Mouse (Mus musculus) gastrocnemius, postnatal 14 days (tissue): ENCODE measurements around the gene 1700013G24Rik. TPM values are rescaled to one million over a fixed set of nuclear protein-coding genes. Genes with fewer than 3 reads are reported as not detected.

Experiments used
- DNase-seq: peaks from one replicate; pipeline ENCODE4 v3.0.0; 2021; ENCODE audit warnings: mixed read lengths
- intact Hi-C: fragments of 180-260 bp; cut with DNase I; formaldehyde crosslinking; loops from one replicate; pipeline ENCODE4 v1.15.1; 2025; ENCODE audit warnings: low total_unique reads
- total RNA-seq, 2 experiments: library from RNA; stranded (reverse); gene quantifications; 2 replicates each; pipeline ENCODE4 v1.2.3; 2021

The 1700013G24Rik gene
- total RNA-seq, 2 experiments from 2014 or later, result not detected

GRCm38 (mm10) chr4:137452190-137452589 is 894 bp upstream of the 1700013G24Rik start:
- intact Hi-C loops, result no loop called here
- DNase-seq, result no peak

DNA sequence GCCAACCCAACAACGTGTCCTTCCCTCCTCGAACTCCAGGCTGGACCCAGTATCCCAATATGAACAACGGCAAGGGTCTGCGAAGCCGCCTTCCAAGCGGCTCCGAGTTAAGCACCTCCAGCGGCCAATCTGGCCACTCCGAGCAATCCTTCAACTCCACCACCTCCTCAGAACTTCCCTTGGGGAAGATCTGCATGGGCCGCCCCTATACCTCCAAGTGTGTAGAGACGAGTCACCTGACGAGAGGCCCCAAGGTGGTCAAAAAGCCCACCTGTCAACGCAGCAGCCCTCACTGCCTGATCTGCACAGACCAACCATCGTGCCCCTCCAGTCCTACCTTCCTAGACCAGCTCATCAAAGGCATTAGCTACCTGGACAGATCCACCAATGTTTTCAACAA is 1.5 kb downstream of the 1700013G24Rik start:
- DNase-seq, result no peak
- intact Hi-C loops, result no loop called here

GRCm38 (mm10) chr4:137456581-137456980 is 3.5 kb downstream of the 1700013G24Rik start:
- DNase-seq, result no peak
- intact Hi-C loops, result no loop called here

DNA sequence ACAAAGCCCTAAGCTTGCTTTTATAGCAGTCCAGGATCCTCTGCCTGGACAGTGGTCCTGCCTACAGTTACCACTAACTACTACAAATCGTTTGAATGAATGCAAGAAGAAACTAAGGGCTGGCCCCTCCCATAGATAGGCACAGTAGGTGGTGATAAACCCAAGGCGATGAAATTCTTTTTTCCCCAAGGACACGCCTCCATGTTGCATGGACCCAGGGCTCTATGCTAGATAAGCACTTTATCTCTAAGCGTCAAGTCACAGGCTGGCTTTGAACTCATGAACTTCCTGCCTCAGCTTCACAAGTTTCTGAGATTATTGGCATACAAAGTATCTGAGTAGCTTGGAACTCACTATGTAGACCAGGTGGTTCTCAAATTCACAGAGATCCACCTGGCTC is 4.2 kb downstream of the 1700013G24Rik start:
- intact Hi-C loops, result no loop called here
- no peak for DNase-seq

DNA sequence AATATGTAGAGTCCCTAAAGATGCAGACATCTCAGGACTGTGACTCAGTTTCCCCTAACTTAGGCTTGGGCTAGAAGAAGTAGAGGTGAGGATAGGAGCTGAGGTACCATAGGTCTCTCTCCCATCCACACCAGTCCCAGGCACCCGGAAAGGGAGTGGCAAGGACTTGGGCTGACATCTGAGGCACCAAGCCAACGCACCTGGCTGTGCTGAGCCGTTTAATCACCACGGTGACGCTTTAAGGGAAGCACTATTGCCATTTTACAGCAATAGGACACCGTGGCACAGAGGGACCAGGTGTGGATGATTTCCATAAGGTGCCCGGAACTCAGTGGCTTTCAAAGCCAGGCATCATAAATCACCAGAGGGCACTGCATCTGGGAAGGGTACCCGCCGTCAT is 5.2 kb downstream of the 1700013G24Rik start:
- no peak for DNase-seq
- intact Hi-C loops, result no loop called here

GRCm38 (mm10) chr4:137458861-137459260 is 5.8 kb downstream of the 1700013G24Rik start:
- intact Hi-C loops, result no loop called here
- no peak for DNase-seq

DNA sequence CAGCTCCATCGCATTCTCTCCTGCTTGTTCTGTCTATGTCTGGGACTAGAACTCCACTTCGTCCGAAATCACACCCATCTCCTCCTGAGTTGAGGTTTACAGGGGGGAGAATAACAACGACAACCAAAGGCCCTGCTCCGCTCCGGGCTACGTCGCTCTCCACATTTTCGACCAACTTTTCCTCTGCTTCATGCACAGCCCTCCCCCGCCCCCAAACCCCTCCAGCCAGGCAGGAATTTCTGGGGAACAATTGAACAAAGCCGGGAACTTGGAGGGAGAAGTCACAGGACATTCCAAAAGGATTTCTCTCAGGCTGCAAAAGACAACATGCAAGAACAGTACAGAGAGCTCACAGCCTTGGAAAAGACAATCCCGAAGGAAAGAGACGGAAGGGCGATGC is 7.6 kb downstream of the 1700013G24Rik start:
- intact Hi-C loops, result no loop called here

DNA sequence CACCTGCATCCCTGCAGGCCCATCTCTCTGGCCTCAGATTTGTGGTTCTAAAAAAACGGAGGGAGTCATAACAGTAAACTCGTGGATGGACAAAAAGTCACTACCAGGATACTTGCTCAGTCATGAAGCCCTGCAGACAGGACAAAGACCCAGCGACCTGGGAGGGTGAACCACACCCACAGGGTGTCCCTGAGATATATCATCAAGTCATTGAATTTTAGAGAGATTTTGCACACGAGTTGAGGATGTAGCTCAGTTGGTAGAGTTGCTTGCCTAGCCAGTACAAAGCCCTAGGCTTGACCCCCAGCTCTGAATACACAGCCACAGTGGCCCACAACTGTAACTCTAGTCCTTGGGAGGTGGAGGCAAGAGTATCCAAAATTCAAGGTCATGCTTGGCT is 8.1 kb downstream of the 1700013G24Rik start:
- intact Hi-C loops, result no loop called here

More for the DNA sequence above, 7.6 kb downstream of the 1700013G24Rik start:
- DNase-seq, result no peak

GRCm38 (mm10) chr4:137461981-137462690 is 9.1 kb downstream of the 1700013G24Rik start:
- DNase-seq, result no peak
- intact Hi-C loops, result no loop called here

More for the DNA sequence above, 8.1 kb downstream of the 1700013G24Rik start:
- no peak for DNase-seq

DNA sequence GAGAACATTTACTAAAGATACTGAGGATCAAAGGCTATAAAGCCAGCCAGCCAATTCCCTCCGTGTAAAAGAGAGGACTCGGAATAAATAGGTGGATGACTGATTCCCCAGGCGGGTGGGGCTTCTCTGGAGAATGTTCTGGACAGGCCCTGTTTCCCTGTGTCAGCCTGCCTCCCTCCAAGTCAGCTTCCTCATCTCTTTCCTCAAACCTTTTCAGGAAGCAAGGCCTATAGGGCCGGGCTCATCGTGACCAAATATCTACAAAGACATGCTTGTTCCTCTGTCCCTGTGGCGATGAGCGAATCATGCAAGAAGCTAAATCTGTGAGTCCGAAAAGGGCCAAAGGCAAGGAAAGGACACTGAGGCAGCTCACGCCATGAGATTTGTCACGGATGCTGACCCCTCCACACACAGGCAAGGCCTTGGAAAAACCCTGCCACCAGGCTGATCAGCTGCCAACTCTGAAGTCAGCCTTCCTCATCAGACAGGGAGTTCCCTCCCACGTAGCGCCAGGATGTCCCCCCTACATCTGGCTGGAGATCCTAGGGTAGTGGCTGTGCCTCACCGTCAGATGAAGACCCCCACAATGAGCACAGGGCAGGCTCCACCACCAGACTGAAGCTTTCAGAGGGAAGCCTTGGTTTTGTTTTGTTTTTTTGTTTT is 12.2 kb downstream of the 1700013G24Rik start:
- intact Hi-C loops, result no loop called here

DNA sequence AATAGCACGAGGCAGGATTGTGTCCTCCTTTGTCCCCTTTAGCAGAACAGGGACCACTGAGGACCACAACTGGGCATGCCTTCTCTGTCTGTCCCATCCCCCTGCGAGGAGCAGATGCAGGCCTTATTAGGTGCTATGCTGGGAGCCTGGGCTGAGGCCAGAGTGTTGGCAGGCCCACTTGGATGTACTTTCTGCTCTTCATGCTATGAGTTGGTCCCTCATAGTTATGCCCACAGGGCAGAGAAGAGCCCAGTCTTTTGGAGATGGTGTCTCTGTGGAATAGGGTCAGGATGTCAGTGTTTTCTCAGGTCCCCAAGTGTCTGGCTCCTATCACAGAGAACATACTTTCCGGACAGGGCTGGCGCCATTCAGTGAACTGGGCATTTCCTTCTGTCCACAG is 13.9 kb downstream of the 1700013G24Rik start:
- DNase-seq, result no peak
- intact Hi-C loops, result no loop called here

More for the DNA sequence above, 12.2 kb downstream of the 1700013G24Rik start:
- DNase-seq, result no peak

DNA sequence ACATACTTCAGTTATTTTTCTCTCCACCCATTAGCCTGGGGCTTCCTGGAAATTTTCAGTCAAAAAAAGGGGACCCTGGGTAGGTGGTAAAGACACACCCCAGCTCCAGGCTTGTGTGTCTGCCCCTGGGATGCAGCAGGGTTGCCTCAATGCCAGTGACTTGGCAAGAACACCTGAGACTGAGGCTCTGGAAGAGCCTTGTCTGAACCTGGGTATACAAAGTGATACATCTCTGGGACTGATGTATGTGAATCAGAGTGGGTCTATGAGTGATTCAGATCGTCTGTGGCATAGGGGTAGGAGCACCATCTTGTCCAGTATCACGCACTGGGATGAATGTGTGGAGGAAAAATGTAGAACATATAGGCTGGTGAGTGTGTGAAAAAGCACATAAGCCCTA is 14.4 kb downstream of the 1700013G24Rik start:
- intact Hi-C loops, result no loop called here
- DNase-seq, result no peak

DNA sequence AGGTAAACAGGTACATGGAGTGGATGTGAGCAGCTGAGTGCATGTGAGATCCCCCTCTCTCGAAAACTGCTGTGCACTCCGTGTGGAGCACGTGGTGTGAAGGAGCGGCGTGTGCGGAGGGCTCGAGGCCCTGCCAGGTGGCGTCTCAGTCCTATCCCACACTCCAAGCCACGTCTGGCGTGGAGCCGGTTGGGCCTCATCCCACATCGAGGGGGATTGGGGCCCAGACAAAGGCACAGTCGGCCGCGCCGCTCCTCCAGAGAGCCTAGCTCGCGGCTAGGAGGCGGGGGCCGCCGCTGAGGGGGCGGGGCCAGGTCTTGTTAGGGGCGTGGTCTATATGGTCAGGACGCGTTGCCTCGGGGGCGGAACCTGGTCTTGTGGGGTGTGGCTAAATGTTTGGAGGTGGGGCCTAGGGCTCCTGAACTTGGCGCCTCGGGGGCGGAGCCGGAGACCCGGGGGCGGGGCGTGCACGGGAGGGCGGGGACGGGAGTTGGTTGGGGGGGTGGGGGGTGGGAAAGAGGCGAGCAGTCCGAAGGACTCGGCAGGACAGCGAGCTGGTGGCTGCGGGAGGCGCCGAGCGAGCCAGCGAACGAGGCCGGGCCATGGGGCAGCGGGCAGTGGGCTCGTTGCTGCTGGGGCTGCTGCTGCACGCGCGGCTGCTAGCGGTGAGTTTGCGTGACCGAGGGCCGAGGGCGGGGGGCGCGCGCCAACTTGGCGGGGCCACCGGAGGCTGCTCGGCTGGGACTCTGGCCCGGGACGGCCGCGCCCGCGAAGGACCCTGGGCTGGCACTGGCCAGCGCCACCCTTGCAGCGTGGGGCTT is 15.4 kb downstream of the 1700013G24Rik start, which contains the start of gene Hspg2:
Gene Hspg2, plus strand, starts transcription at position 510 of the 821 bp plus-strand sequence.
- DNase-seq, result peak; percentile 98
- intact Hi-C loops, result no loop called here

- no peak for DNase-seq
- intact Hi-C loops, result no loop called here
Observed at GRCm38 (mm10) chr4:137469081-137469844, 16.2 kb downstream of the 1700013G24Rik start.

DNA sequence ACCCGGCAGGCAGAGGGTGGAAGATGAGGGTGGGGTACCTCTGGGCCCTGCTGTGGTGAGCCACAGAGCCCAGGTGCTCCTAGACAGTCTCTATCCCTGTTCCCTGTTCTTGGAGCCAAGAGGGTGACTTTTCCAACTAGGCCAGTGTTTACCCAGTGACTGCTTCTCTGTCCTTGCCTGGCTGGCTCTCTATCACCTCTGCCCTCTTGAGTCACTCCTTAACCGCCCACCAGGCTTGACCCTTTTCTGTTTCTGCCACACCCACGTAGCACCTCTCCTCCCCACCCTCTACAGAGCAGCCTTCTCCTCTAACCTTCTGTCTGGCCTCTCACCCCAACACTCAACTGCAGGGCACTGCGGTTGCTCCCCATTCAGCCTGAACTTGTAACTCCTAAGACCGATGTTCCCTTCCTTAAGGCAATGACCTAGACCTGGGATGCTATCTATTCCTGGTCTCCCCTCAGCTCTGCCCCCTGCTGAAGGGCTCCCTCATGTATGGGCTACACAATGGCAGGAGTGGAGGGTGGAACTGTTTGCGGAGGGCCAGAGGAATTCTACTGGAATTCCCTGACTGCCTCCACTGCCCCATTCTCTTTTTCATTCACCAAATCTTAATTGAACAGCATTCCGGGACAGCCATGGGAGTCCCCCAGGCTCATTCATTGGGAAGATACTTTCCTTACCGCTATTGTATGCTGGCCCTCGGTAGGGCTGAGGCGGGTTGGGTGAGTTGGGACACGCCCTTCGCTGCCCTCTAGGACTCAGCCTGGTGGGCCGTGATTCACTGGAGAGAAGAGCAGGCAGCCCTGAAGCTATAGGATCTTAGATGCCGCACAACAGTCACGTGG is 17.0 kb downstream of the 1700013G24Rik start:
- intact Hi-C loops, result no loop called here

DNA sequence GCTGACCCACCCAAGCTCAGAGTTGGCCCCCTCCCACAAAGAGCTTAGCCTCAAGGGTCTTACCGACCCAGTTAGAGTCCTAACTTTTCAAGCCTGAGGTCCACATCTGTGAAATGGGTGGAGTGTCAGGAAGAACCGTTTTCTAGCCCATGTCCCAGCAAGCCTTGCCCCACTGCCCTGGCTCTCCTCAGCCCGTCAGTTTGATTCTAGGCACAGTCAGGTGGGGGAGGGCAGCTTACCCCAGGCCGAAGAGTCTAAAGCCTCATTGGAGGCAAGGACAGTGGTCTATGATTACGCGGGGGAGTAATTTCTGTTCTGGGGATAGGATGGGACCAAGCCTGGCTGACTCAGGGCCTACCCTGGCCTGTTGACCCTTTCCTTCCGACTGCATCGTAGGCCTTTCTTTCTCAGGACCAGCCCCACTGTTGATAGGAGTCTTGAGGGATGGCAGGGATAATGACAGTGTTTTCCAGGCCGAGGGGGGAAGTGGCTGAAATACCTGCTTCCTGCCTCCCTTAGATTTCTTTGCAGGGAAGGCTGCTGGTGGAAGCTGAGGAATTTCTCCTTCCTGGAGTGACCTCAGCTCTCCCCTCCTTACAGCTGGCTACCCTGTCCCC is 17.7 kb downstream of the 1700013G24Rik start:
- DNase-seq, result no peak
- intact Hi-C loops, result no loop called here

More for the DNA sequence above, 17.0 kb downstream of the 1700013G24Rik start:
- no peak for DNase-seq

DNA sequence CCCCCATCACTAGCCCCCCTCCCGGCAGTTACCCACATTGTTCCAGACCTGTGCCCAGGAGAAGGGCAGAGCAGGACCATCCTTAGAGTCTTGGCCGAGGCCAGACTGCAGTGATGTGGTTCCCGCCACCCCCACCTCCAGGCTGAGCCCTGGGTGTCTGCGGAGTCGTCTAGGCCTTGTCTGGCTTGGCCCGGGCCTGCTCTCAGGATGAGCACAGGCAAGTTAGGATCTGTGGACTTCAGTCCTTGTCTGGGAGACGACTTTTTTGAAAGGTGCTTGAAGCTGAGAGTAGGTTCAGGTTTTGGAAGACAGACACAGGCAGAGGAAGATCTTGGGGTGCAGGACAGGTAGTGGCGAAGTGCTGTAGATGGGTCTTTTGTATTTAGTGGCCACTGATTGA is 18.2 kb downstream of the 1700013G24Rik start:
- no peak for DNase-seq
- intact Hi-C loops, result no loop called here

- no peak for DNase-seq
- intact Hi-C loops, result no loop called here
Observed at GRCm38 (mm10) chr4:137473240-137473639, 20.2 kb downstream of the 1700013G24Rik start.
